Mouse (Mus musculus) liver, embryonic 16.5 days (tissue): ENCODE data around the gene Snrnp25. TPM values are rescaled to one million over a fixed set of nuclear protein-coding genes. Genes with fewer than 3 reads are reported as not detected.

ENCODE experiments used
- ATAC-seq: fragments of 200-750 bp; cut with Nextera tagmentation; 2 replicates; pipeline ENCODE4 v1.8.0; 2017; ENCODE audit warnings: low read depth, mild to moderate bottlenecking, moderate number of reproducible peaks, moderate library complexity
- H3K27ac ChIP-seq: fragments of 300-500 bp; sonication (generic); 2 replicates; pipeline ENCODE4 v1.5.1; 2014; ENCODE audit warnings: mild to moderate bottlenecking, low read length
- H3K27me3 ChIP-seq: fragments of 300-500 bp; sonication (generic); 2 replicates; pipeline ENCODE4 v1.6.1; 2014; ENCODE audit warnings: low read depth, low read length, mixed read lengths; ENCODE audit not compliant: control insufficient read depth, insufficient read depth
- H3K36me3 ChIP-seq: fragments of 300-500 bp; sonication (generic); 2 replicates; pipeline ENCODE4 v1.6.1; 2014; ENCODE audit warnings: mild to moderate bottlenecking; ENCODE audit not compliant: control insufficient read depth, insufficient read depth
- H3K4me1 ChIP-seq: fragments of 300-500 bp; sonication (generic); 2 replicates; pipeline ENCODE4 v1.6.1; 2014; ENCODE audit warnings: low read depth, low read length, mixed read lengths; ENCODE audit not compliant: control insufficient read depth
- H3K4me2 ChIP-seq: fragments of 300-500 bp; sonication (generic); 2 replicates; pipeline ENCODE4 v1.6.1; 2014; ENCODE audit warnings: low read depth, low read length, mixed read lengths
- H3K4me3 ChIP-seq: fragments of 300-500 bp; sonication (generic); 2 replicates; pipeline ENCODE4 v1.5.1; 2014; ENCODE audit warnings: low read depth, mild to moderate bottlenecking, low read length
- H3K9ac ChIP-seq: fragments of 300-500 bp; sonication (generic); 2 replicates; pipeline ENCODE4 v1.6.1; 2014; ENCODE audit warnings: low read depth, low read length
- H3K9me3 ChIP-seq: fragments of 300-500 bp; sonication (generic); replicated peaks from 2 replicates; pipeline ENCODE4 v1.6.1; 2016; ENCODE audit warnings: low read length; ENCODE audit not compliant: control insufficient read depth
- WGBS: fragments of 180-500 bp; shearing (Covaris S2); extraction: QIAGEN DNeasy Blood & Tissue Kit; methylation state at CpG from one replicate; pipeline ENCODE4 v1.1.7; 2014; ENCODE audit not compliant: insufficient replicate concordance; 5-methylcytosine and 5-hydroxymethylcytosine counted together
- polyA plus RNA-seq: library from polyadenylated mRNA; unstranded; fragments of >200 nt; fragmentation: Nextera tagmentation; extraction: Ambion mirVana; gene quantifications from 2 replicates; pipeline ENCODE4 v1.2.1, GENCODE M21; 2015

The Snrnp25 gene
- polyA plus RNA-seq, 1 experiment from 2014 or later: 58.1 TPM

- Histone ChIP-seq H3K4me1 (peaks cover under 1% of the 10 kb centered on the region; the same call in 1 of the 2 replicates), H3K9ac (no peak overlapping the region), H3K27ac (no peak overlapping the region), H3K4me2 (no peak overlapping the region), H3K4me3 (no peak overlapping the region), H3K9me3 (no peaks in the 10 kb centered on the region), H3K27me3 (no peaks in the 10 kb centered on the region), H3K36me3 (no peaks in the 10 kb centered on the region)
- 78% methylated on average over 13 of the region's 13 CpGs for WGBS
- no peak for ATAC-seq
Observed at GRCm38 (mm10) chr11:32190603-32191110, 14.6 kb upstream of the Snrnp25 start.

GRCm38 (mm10) chr11:32193156-32193555 lies 12.1 kb upstream of the Snrnp25 start:
- no peaks in the 10 kb centered on the region for H3K36me3 ChIP-seq
- no peak overlapping the region for H3K9ac ChIP-seq
- no peak overlapping the region for H3K4me2 ChIP-seq
- peaks cover 7% of the 10 kb centered on the region for H3K4me1 ChIP-seq
- WGBS: 76% methylated on average over 10 of the region's 10 CpGs
- H3K4me3 ChIP-seq: no peak overlapping the region
- H3K27ac ChIP-seq: no peak overlapping the region
- no peak for ATAC-seq
- no peaks in the 10 kb centered on the region for H3K9me3 ChIP-seq
- no peaks in the 10 kb centered on the region for H3K27me3 ChIP-seq

- Histone ChIP-seq H3K9ac (no peak overlapping the region), H3K36me3 (no peaks in the 10 kb centered on the region), H3K27me3 (no peaks in the 10 kb centered on the region), H3K27ac (no peak overlapping the region), H3K9me3 (no peaks in the 10 kb centered on the region), H3K4me2 (no peak overlapping the region), H3K4me1 (peaks cover 7% of the 10 kb centered on the region), H3K4me3 (no peak overlapping the region)
- WGBS: 60% methylated on average over 10 of the region's 10 CpGs
- no peak for ATAC-seq
Observed at GRCm38 (mm10) chr11:32194086-32194485, 11.1 kb upstream of the Snrnp25 start.

DNA sequence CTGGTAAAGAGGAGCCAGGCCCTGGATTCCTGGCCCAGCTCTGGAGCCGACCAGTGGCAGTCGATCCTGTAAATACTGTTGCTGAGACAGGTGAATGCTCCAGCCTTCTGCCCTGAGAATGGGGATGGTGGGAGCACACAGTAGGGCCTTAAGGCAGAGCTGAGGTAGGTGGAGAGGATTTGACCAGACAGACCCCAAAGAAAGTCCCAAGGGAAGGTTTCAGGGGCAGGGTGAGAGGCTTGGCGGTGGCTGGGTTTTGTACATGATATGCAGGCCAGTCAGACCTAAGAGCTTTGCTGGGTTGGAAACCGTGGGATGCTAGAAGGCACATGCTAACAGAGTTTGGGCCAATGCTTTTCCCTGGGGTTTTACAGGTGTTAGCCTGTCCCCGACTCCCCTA lies 10.6 kb upstream of the Snrnp25 start:
- 59% methylated on average over 5 of the region's 5 CpGs for WGBS
- no peak overlapping the region for H3K4me2 ChIP-seq
- H3K4me3 ChIP-seq: no peak overlapping the region
- H3K27ac ChIP-seq: no peak overlapping the region
- H3K9me3 ChIP-seq: no peaks in the 10 kb centered on the region
- H3K27me3 ChIP-seq: no peaks in the 10 kb centered on the region
- no peak for ATAC-seq
- no peaks in the 10 kb centered on the region for H3K36me3 ChIP-seq
- H3K9ac ChIP-seq: no peak overlapping the region
- peaks cover 7% of the 10 kb centered on the region for H3K4me1 ChIP-seq

GRCm38 (mm10) chr11:32195867-32196540 lies 9.2 kb upstream of the Snrnp25 start:
- WGBS: 10% methylated on average over 11 of the region's 11 CpGs
- no peak overlapping the region for H3K4me2 ChIP-seq

DNA sequence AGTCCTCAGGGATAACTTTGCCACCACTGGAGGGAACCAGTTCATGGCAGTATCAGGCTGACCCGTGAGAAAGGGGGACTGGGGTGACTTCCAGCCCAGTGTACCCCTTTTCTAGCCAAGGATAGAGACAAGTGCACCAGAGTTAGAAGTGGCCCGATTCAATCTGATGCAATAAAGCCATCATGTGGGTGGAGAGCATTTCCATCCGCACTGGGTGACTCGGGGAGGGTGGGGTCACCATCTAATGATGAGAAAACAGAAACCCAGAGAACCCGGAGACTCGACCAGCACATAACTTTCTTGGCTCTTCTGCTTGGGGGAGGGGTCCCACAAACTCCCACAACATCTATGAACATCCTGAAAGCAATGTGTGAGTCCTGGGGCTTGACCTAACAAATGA lies 8.5 kb upstream of the Snrnp25 start:
- Histone ChIP-seq H3K9me3 (no peaks in the 10 kb centered on the region), H3K9ac (no peak overlapping the region), H3K27me3 (no peaks in the 10 kb centered on the region), H3K36me3 (no peaks in the 10 kb centered on the region), H3K4me2 (no peak overlapping the region), H3K4me1 (peaks cover 15% of the 10 kb centered on the region), H3K4me3 (no peak overlapping the region), H3K27ac (no peak overlapping the region)
- 38% methylated on average over 6 of the region's 6 CpGs for WGBS
- ATAC-seq: no peak

More at GRCm38 (mm10) chr11:32195867-32196540, 9.2 kb upstream of the Snrnp25 start:
- Histone ChIP-seq H3K9me3 (no peaks in the 10 kb centered on the region), H3K36me3 (no peaks in the 10 kb centered on the region), H3K27me3 (no peaks in the 10 kb centered on the region), H3K4me3 (no peak overlapping the region), H3K9ac (no peak overlapping the region), H3K4me1 (peaks cover 15% of the 10 kb centered on the region), H3K27ac (no peak overlapping the region)
- no peak for ATAC-seq

DNA sequence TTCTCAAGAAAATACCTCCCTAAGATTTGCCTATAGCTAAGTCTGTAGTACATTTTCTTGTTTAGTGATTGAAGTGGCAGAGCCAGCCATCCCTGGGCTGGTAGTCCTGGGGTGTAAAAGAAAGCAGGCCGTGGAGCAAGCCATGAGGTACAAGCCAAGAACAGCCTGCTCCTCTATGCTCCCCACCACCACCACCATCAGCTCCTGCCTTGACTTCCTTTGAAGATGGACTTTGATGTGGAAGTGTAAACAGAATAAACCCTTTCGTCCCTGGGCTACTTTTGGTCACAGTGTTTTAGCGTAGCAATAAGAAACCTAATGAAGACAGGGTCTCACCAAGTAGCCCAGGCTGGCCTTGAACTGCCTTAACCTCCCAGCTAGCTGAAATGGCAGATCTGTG lies 7.4 kb upstream of the Snrnp25 start:
- ATAC-seq: no peak
- no peaks in the 10 kb centered on the region for H3K27me3 ChIP-seq
- WGBS: 50% methylated on average over 3 of the region's 3 CpGs
- peaks cover 15% of the 10 kb centered on the region for H3K4me1 ChIP-seq
- H3K4me3 ChIP-seq: no peak overlapping the region
- no peak overlapping the region for H3K4me2 ChIP-seq
- no peak overlapping the region for H3K27ac ChIP-seq
- no peak overlapping the region for H3K9ac ChIP-seq
- H3K36me3 ChIP-seq: no peaks in the 10 kb centered on the region
- no peaks in the 10 kb centered on the region for H3K9me3 ChIP-seq

- H3K4me2 ChIP-seq: no peak overlapping the region
- ATAC-seq: no peak
- WGBS: 47% methylated on average over 14 of the region's 14 CpGs
Observed at GRCm38 (mm10) chr11:32198256-32198955, 6.8 kb upstream of the Snrnp25 start.

DNA sequence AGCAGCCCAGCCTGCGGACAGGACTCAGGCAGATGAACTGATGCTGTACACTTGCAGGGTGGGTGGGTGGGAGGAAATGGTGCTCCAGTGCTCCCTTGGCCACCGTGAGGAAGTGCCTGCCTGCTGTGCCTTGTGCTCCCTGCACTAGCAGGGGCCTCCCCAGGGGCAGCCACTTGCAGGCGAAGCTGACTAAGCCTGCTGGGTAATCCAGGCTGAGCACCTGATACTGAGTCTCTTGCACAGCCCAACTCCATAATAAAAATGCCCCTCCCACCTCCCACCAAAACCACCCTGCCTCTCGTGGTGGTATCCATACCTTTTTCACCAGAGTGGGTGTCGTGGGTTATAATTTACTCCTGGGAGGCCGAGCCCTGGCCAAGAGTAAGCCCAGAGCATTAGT lies 6.0 kb upstream of the Snrnp25 start:
- ATAC-seq: no peak
- Histone ChIP-seq H3K4me1 (peaks cover 16% of the 10 kb centered on the region), H3K4me2 (no peak overlapping the region), H3K9me3 (no peaks in the 10 kb centered on the region), H3K36me3 (no peaks in the 10 kb centered on the region), H3K4me3 (no peak overlapping the region), H3K27ac (no peak overlapping the region), H3K9ac (no peak overlapping the region), H3K27me3 (no peaks in the 10 kb centered on the region)
- 26% methylated on average over 6 of the region's 6 CpGs for WGBS

More at GRCm38 (mm10) chr11:32198256-32198955, 6.8 kb upstream of the Snrnp25 start:
- H3K36me3 ChIP-seq: no peaks in the 10 kb centered on the region
- H3K4me3 ChIP-seq: no peak overlapping the region
- no peaks in the 10 kb centered on the region for H3K27me3 ChIP-seq
- peaks cover 15% of the 10 kb centered on the region for H3K4me1 ChIP-seq
- H3K27ac ChIP-seq: no peak overlapping the region
- no peak overlapping the region for H3K9ac ChIP-seq
- H3K9me3 ChIP-seq: no peaks in the 10 kb centered on the region
